Mouse (Mus musculus): ENCODE measurements around the gene Nsun7. TPM values are rescaled to one million over a fixed set of nuclear protein-coding genes. Genes with fewer than 3 reads are reported as not detected.
A peak's percentile ranks its signal among the peaks of the same experiment; 100 is the strongest.

The Nsun7 gene
- polyA plus RNA-seq (2014; fragmentation: Nextera tagmentation; extraction: Ambion mirVana): 0.68 and 1.2 TPM in 2 replicates

DNA sequence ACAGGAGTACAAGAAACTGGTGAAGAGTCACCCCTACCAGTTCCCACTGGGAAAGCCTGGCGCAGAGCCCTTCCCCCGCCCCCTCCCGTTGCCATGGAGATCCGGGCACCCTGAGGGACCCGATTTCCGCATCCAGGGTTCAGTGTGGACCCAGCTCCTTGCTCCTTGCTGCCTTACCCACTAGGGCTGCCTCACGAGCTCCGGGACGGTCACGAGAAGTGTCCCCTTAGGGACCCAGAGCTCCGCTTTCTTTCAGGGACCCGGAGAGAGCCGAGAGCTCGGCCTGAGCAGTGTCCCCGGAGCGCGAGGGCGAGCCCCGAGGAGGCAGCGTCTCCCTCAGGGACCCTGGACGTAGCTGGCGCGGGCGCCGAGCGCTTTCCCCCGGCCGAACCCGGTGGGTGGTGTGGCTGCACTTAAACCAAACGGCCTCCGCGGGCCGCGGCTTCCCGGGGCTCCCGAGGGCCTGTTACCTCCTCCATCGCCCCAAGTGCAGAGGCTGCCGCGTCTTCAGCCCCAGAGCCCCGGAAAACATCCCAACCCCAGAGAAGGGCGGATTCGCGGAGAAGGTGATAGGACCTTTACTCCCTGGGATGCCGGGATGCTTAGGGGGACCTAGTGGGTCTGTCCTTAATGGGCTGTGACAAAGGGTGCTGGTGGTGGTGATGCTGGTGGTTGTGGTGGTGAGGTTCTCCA, at the start of gene Nsun7:
TSS of gene Nsun7 (plus strand) at position 142 of the 693 bp plus-strand sequence.
- H3K36me3 ChIP-seq (ENCODE audit: control insufficient read depth, insufficient read depth, low read length): no peaks in the 10 kb centered on the region
- H3K9ac ChIP-seq (ENCODE audit: low read depth, low read length): peak within 1 kb of the TSS; percentile 82
- H3K4me3 ChIP-seq (ENCODE audit: low read depth, low read length): peak within 1 kb of the TSS; percentile 66
- no peaks in the 10 kb centered on the region; the same call in 1 of the 2 replicates for H3K27me3 ChIP-seq (ENCODE audit: control insufficient read depth, insufficient read depth, low read length)
- H3K9me3 ChIP-seq (ENCODE audit: control insufficient read depth, low read length): no peaks in the 10 kb centered on the region
- ATAC-seq (ENCODE audit: low FRiP score) (peak; percentile 84), DNase-seq (ENCODE audit: low spot score) (peak; percentile 86)
- no peaks in the 10 kb centered on the region for H3K4me1 ChIP-seq (replicated peaks; ENCODE audit: control insufficient read depth, insufficient read depth, low read length)
- 2% methylated on average over 44 of the region's 44 CpGs for WGBS
- H3K4me2 ChIP-seq (replicated peaks; ENCODE audit: low read depth, low read length): peak within 1 kb of the TSS; percentile 92
- H3K27ac ChIP-seq (ENCODE audit: low read depth, low read length): no peak within 1 kb of the TSS

- H3K27ac ChIP-seq (ENCODE audit: low read depth, low read length): no peak overlapping the region
- no peaks in the 10 kb centered on the region for H3K9me3 ChIP-seq (ENCODE audit: control insufficient read depth, low read length)
- WGBS: 53% methylated on average over 7 of the region's 7 CpGs
- no peaks in the 10 kb centered on the region for H3K27me3 ChIP-seq (ENCODE audit: control insufficient read depth, insufficient read depth, low read length)
- no peak overlapping the region for H3K4me2 ChIP-seq (replicated peaks; ENCODE audit: low read depth, low read length)
- no peak overlapping the region for H3K9ac ChIP-seq (ENCODE audit: low read depth, low read length)
- no peak overlapping the region for H3K4me3 ChIP-seq (ENCODE audit: low read depth, low read length)
- no peak for ATAC-seq (ENCODE audit: low FRiP score)
- no peaks in the 10 kb centered on the region for H3K4me1 ChIP-seq (replicated peaks; ENCODE audit: control insufficient read depth, insufficient read depth, low read length)
- no peaks in the 10 kb centered on the region for H3K36me3 ChIP-seq (ENCODE audit: control insufficient read depth, insufficient read depth, low read length)
- DNase-seq (ENCODE audit: low spot score): no peak
Observed at GRCm38 (mm10) chr5:66214395-66214935, 45.2 kb upstream of the Nsun7 start.

DNA sequence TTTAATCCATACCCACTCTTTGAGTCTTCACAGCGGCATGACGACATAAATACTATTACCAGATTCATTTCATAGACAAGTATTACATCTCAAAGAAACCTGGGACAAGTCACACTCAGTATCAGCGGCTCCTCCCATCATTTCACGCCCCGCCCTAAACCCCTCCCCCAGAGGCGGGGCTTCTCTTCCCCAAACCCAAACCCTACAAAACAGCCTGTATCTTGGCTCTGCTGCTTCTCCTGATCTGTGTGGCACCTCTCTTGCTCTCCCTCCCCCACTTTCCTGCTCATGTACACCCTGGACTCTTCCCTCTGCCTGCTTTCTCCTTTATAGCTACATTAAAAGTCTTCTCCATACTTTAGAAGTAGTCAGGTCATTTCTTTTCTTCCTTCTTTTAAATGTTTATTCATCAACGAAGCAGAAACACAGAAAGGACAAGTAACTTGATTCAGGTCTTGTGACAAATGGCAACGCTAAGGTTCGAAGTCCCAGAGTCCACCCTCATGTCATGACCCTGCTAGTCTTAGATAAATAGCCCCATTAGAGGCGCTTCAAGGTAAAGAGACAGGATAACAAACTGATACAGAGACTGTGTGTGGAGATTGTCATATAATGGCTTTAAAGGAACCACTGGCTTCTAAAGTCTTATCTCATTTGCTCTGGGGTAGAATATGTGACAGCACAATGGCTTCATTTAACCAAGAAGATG, 44.0 kb upstream of the Nsun7 start:
- Histone ChIP-seq H3K36me3 (ENCODE audit: control insufficient read depth, insufficient read depth, low read length) (no peaks in the 10 kb centered on the region), H3K4me3 (ENCODE audit: low read depth, low read length) (no peak overlapping the region), H3K27me3 (ENCODE audit: control insufficient read depth, insufficient read depth, low read length) (no peaks in the 10 kb centered on the region), H3K4me2 (replicated peaks; ENCODE audit: low read depth, low read length) (no peak overlapping the region), H3K4me1 (replicated peaks; ENCODE audit: control insufficient read depth, insufficient read depth, low read length) (no peaks in the 10 kb centered on the region), H3K27ac (ENCODE audit: low read depth, low read length) (no peak overlapping the region), H3K9me3 (ENCODE audit: control insufficient read depth, low read length) (no peaks in the 10 kb centered on the region), H3K9ac (ENCODE audit: low read depth, low read length) (no peak overlapping the region)
- DNase-seq (ENCODE audit: low spot score) (no peak), ATAC-seq (ENCODE audit: low FRiP score) (no peak)
- whole genome bisulfite sequencing: 67% methylated on average over 10 of the region's 10 CpGs

- Histone ChIP-seq H3K27ac (ENCODE audit: low read depth, low read length) (no peak overlapping the region), H3K36me3 (ENCODE audit: control insufficient read depth, insufficient read depth, low read length) (no peaks in the 10 kb centered on the region), H3K4me1 (replicated peaks; ENCODE audit: control insufficient read depth, insufficient read depth, low read length) (no peaks in the 10 kb centered on the region), H3K27me3 (ENCODE audit: control insufficient read depth, insufficient read depth, low read length) (no peaks in the 10 kb centered on the region), H3K9me3 (ENCODE audit: control insufficient read depth, low read length) (no peaks in the 10 kb centered on the region), H3K4me3 (ENCODE audit: low read depth, low read length) (no peak overlapping the region), H3K9ac (ENCODE audit: low read depth, low read length) (no peak overlapping the region), H3K4me2 (replicated peaks; ENCODE audit: low read depth, low read length) (no peak overlapping the region)
- 69% methylated on average over 6 of the region's 6 CpGs for WGBS
- DNase-seq (ENCODE audit: low spot score): no peak
- ATAC-seq (ENCODE audit: low FRiP score): no peak
Observed at GRCm38 (mm10) chr5:66219692-66220091, 40.0 kb upstream of the Nsun7 start.

- no peak overlapping the region for H3K9ac ChIP-seq (ENCODE audit: low read depth, low read length)
- ATAC-seq (ENCODE audit: low FRiP score): no peak
- no peak overlapping the region for H3K4me2 ChIP-seq (replicated peaks; ENCODE audit: low read depth, low read length)
- no peak overlapping the region for H3K27ac ChIP-seq (ENCODE audit: low read depth, low read length)
- DNase-seq (ENCODE audit: low spot score): no peak
- H3K27me3 ChIP-seq (ENCODE audit: control insufficient read depth, insufficient read depth, low read length): no peaks in the 10 kb centered on the region
- H3K4me1 ChIP-seq (replicated peaks; ENCODE audit: control insufficient read depth, insufficient read depth, low read length): no peaks in the 10 kb centered on the region
- 79% methylated on average over 9 of the region's 9 CpGs for WGBS
- H3K9me3 ChIP-seq (ENCODE audit: control insufficient read depth, low read length): no peaks in the 10 kb centered on the region
- H3K36me3 ChIP-seq (ENCODE audit: control insufficient read depth, insufficient read depth, low read length): no peaks in the 10 kb centered on the region
- H3K4me3 ChIP-seq (ENCODE audit: low read depth, low read length): no peak overlapping the region
Observed at GRCm38 (mm10) chr5:66220620-66221019, 39.1 kb upstream of the Nsun7 start.

DNA sequence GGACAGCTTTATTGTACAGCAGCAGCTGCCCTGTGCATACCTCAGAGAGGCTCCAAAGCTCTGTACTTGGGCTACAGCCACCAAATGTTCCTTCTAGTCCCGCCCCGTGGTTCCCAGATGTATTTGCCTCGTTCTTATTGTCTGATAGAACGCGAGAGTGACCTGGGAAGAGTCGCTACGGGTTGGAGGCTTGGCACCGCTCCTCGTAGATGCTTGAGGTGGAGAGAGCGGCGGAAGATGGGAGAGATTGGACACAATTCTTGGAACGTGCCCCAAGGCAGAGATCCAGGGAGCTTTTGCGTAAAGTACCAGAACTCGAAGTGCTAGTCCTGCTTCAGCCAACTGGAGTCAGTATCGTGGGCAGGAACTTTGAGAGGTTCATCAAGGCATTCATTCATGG, 36.8 kb upstream of the Nsun7 start:
- no peaks in the 10 kb centered on the region for H3K9me3 ChIP-seq (ENCODE audit: control insufficient read depth, low read length)
- WGBS: 93% methylated on average over 15 of the region's 15 CpGs
- H3K4me3 ChIP-seq (ENCODE audit: low read depth, low read length): no peak overlapping the region
- H3K36me3 ChIP-seq (ENCODE audit: control insufficient read depth, insufficient read depth, low read length): no peaks in the 10 kb centered on the region
- DNase-seq (ENCODE audit: low spot score): no peak
- H3K4me2 ChIP-seq (replicated peaks; ENCODE audit: low read depth, low read length): no peak overlapping the region
- no peaks in the 10 kb centered on the region for H3K27me3 ChIP-seq (ENCODE audit: control insufficient read depth, insufficient read depth, low read length)
- no peak overlapping the region for H3K27ac ChIP-seq (ENCODE audit: low read depth, low read length)
- H3K4me1 ChIP-seq (replicated peaks; ENCODE audit: control insufficient read depth, insufficient read depth, low read length): no peaks in the 10 kb centered on the region
- no peak overlapping the region for H3K9ac ChIP-seq (ENCODE audit: low read depth, low read length)
- ATAC-seq (ENCODE audit: low FRiP score): no peak

DNA sequence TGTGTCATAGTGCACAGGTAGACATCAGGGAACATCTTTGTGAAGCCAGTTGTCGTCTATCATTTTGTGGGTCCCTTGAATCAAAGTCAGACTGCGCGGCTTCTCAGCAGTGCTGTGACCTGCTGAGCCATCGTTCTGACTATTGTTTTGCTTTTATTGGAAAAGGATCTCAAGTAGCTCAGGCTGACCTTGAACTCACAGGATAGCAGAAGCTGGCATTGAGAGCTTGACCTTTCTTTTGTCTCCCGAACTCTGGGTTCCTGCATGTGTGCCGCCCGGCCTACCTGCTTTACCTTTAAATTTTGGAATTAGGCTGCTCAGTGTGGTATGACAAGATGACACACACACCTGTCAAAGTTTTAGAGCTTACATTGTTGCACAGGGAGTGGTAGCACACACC, 33.2 kb upstream of the Nsun7 start:
- 94% methylated on average over 7 of the region's 7 CpGs for WGBS
- DNase-seq (ENCODE audit: low spot score): no peak
- H3K27ac ChIP-seq (ENCODE audit: low read depth, low read length): no peak overlapping the region

GRCm38 (mm10) chr5:66231660-66232269, 27.9 kb upstream of the Nsun7 start:
- 90% methylated on average over 8 of the region's 8 CpGs for WGBS
- Histone ChIP-seq H3K4me2 (replicated peaks; ENCODE audit: low read depth, low read length) (no peak overlapping the region), H3K9me3 (ENCODE audit: control insufficient read depth, low read length) (no peaks in the 10 kb centered on the region), H3K4me3 (ENCODE audit: low read depth, low read length) (no peak overlapping the region), H3K4me1 (replicated peaks; ENCODE audit: control insufficient read depth, insufficient read depth, low read length) (no peaks in the 10 kb centered on the region), H3K27ac (ENCODE audit: low read depth, low read length) (no peak overlapping the region), H3K9ac (ENCODE audit: low read depth, low read length) (no peak overlapping the region), H3K27me3 (ENCODE audit: control insufficient read depth, insufficient read depth, low read length) (no peaks in the 10 kb centered on the region), H3K36me3 (ENCODE audit: control insufficient read depth, insufficient read depth, low read length) (no peaks in the 10 kb centered on the region)
- ATAC-seq (ENCODE audit: low FRiP score): no peak
- DNase-seq (ENCODE audit: low spot score): no peak

More for the DNA sequence above, 33.2 kb upstream of the Nsun7 start:
- no peak for ATAC-seq (ENCODE audit: low FRiP score)
- no peaks in the 10 kb centered on the region for H3K9me3 ChIP-seq (ENCODE audit: control insufficient read depth, low read length)
- no peak overlapping the region for H3K9ac ChIP-seq (ENCODE audit: low read depth, low read length)
- no peak overlapping the region for H3K4me3 ChIP-seq (ENCODE audit: low read depth, low read length)
- H3K4me1 ChIP-seq (replicated peaks; ENCODE audit: control insufficient read depth, insufficient read depth, low read length): no peaks in the 10 kb centered on the region
- H3K27me3 ChIP-seq (ENCODE audit: control insufficient read depth, insufficient read depth, low read length): no peaks in the 10 kb centered on the region
- H3K4me2 ChIP-seq (replicated peaks; ENCODE audit: low read depth, low read length): no peak overlapping the region
- no peaks in the 10 kb centered on the region for H3K36me3 ChIP-seq (ENCODE audit: control insufficient read depth, insufficient read depth, low read length)
